Mouse (Mus musculus) embryonic facial prominence, embryonic 14.5 days (tissue): ENCODE measurements around the gene Suox. TPM values are rescaled to one million over a fixed set of nuclear protein-coding genes. Genes with fewer than 3 reads are reported as not detected.
"Not testable (repeated sequence)": the region's sequence is repeated elsewhere in the genome, so short reads cannot be mapped to it uniquely, and the experiment has no call there.

Source experiments
- ATAC-seq: fragments of 200-750 bp; cut with Nextera tagmentation; 2 replicates; pipeline ENCODE4 v1.8.0; 2017; ENCODE audit warnings: low read depth, moderate number of reproducible peaks, moderate TSS enrichment
- DNase-seq: peaks from one replicate; pipeline ENCODE4 v3.0.0-alpha.2; 2015; ENCODE audit warnings: low spot score
- H3K27ac ChIP-seq: fragments of 300-500 bp; sonication (generic); replicated peaks from 2 replicates; pipeline ENCODE4 v1.5.1; 2014; ENCODE audit warnings: low read depth, mild to moderate bottlenecking, low read length, moderate library complexity
- H3K27me3 ChIP-seq: fragments of 300-500 bp; sonication (generic); replicated peaks from 2 replicates; pipeline ENCODE4 v1.6.1; 2014; ENCODE audit warnings: low read length; ENCODE audit not compliant: control insufficient read depth, insufficient read depth
- H3K36me3 ChIP-seq: fragments of 300-500 bp; sonication (generic); 2 replicates; pipeline ENCODE4 v1.6.1; 2014; ENCODE audit warnings: low read length, mixed read lengths; ENCODE audit not compliant: control insufficient read depth, insufficient read depth
- H3K4me1 ChIP-seq: fragments of 300-500 bp; sonication (generic); 2 replicates; pipeline ENCODE4 v1.6.1; 2014; ENCODE audit warnings: antibody characterized with exemption, low read length; ENCODE audit not compliant: control insufficient read depth, insufficient read depth
- H3K4me2 ChIP-seq: fragments of 300-500 bp; sonication (generic); 2 replicates; pipeline ENCODE4 v1.6.1; 2014; ENCODE audit warnings: low read depth, mild to moderate bottlenecking, low read length, moderate library complexity, mixed read lengths
- H3K4me3 ChIP-seq: fragments of 300-500 bp; sonication (generic); 2 replicates; pipeline ENCODE4 v1.5.1; 2014; ENCODE audit warnings: low read depth, mild to moderate bottlenecking, low read length
- H3K9ac ChIP-seq: fragments of 300-500 bp; sonication (generic); 2 replicates; pipeline ENCODE4 v1.6.1; 2014; ENCODE audit warnings: low read depth, mild to moderate bottlenecking, low read length, moderate library complexity, mixed read lengths
- H3K9me3 ChIP-seq: fragments of 300-500 bp; sonication (generic); 2 replicates; pipeline ENCODE4 v1.6.1; 2016; ENCODE audit warnings: low read length; ENCODE audit not compliant: control insufficient read depth
- WGBS: fragments of 180-500 bp; shearing (Covaris S2); extraction: QIAGEN DNeasy Blood & Tissue Kit; methylation state at CpG from one replicate; pipeline ENCODE4 v1.1.7; 2014; 5-methylcytosine and 5-hydroxymethylcytosine counted together
- polyA plus RNA-seq: library from polyadenylated mRNA; unstranded; fragments of >200 nt; fragmentation: Nextera tagmentation; extraction: Ambion mirVana; gene quantifications from 2 replicates; pipeline ENCODE4 v1.2.1, GENCODE M21; 2014

The Suox gene
- polyA plus RNA-seq, 1 experiment from 2014 or later = 11.1 TPM

DNA sequence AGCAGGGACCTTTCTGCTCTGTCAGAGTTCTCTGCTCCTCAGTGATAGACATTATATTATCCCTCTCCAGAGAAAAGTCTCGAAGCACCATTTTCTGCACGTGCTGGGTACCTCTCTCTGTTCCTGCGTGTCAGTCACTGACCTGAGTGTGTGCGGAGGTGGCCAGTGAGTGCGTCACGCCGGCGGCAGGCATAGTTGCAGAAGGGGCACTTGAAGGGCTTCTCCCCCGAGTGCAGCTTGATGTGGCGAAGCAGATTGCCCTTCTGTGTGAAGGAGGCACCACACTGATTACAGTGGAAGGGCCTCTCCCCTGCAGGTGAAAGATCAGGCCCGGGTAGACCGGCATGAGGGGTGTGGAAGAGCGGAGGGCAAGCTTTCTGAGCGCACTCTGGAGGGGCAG lies 33.9 kb downstream of the Suox start:
- H3K4me1 ChIP-seq = peaks cover 6% of the 10 kb centered on the region
- no peak overlapping the region for H3K4me3 ChIP-seq
- no peak overlapping the region for H3K9ac ChIP-seq
- 89% methylated on average over 14 of the region's 14 CpGs for WGBS
- ATAC-seq (no peak), DNase-seq (no peak)
- peaks cover 38% of the 10 kb centered on the region for H3K36me3 ChIP-seq
- no peaks in the 10 kb centered on the region for H3K27me3 ChIP-seq
- H3K9me3 ChIP-seq = no peaks in the 10 kb centered on the region
- H3K4me2 ChIP-seq = no peak overlapping the region
- no peak overlapping the region for H3K27ac ChIP-seq

GRCm38 (mm10) chr10:128637011-128637410 lies 36.9 kb downstream of the Suox start:
- no peak overlapping the region for H3K9ac ChIP-seq
- DNase-seq (no peak), ATAC-seq (no peak)
- H3K4me3 ChIP-seq = no peak overlapping the region
- no peaks in the 10 kb centered on the region for H3K9me3 ChIP-seq
- H3K36me3 ChIP-seq = peaks cover 50% of the 10 kb centered on the region
- 20% methylated on average over 11 of the region's 11 CpGs for WGBS
- peak overlapping the region; percentile 20; the same call in 1 of the 2 replicates for H3K4me2 ChIP-seq
- H3K27me3 ChIP-seq = no peaks in the 10 kb centered on the region
- H3K27ac ChIP-seq = no peak overlapping the region
- no peaks in the 10 kb centered on the region for H3K4me1 ChIP-seq

DNA sequence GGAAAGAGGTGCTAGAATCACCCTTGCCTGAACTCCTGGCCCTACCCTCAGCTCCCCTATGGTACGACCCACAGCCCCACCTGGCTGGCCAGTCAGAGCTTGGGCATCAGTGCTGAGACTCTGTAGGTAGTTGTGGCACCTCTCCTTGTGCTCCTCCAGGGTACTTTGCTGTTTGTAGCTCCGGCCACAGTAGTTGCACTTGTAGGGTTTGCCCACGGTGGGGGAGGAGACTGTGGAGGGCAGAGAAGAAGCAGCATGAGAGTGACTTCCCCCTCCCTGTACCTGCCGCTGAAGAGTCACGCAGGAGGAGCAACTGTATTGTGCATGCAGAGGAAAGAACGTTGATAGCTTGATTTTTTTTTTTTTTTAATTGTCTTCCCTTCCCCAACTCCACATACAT lies 37.3 kb downstream of the Suox start:
- H3K9me3 ChIP-seq = no peaks in the 10 kb centered on the region
- no peaks in the 10 kb centered on the region for H3K27me3 ChIP-seq
- peak overlapping the region; percentile 20; the same call in 1 of the 2 replicates for H3K4me2 ChIP-seq
- 56% methylated on average over 6 of the region's 6 CpGs for WGBS
- H3K27ac ChIP-seq = no peak overlapping the region
- peaks cover 50% of the 10 kb centered on the region for H3K36me3 ChIP-seq
- no peaks in the 10 kb centered on the region for H3K4me1 ChIP-seq
- no peak overlapping the region for H3K4me3 ChIP-seq
- H3K9ac ChIP-seq = no peak overlapping the region
- DNase-seq (no peak), ATAC-seq (no peak)

DNA sequence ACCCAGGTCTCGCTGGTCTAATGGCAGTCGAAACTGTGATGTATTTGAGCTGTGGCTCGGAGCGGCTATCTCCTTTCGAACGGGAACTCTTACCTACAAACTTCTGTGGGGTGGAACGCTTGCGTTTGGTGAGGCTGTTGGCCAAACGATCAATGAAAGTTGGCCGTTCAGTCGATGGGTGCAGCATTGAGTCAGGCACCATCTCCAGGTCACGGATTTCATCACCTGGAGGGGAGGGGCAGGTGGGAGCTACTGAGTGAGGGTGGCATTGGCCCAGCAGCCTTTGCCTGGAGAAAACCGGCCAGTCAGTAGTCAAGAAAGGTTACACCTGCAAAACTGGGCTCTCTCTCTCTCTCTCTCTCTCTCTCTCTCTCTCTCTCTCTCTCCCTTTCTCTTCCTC lies 38.2 kb downstream of the Suox start:
- no peak overlapping the region for H3K9ac ChIP-seq
- H3K4me2 ChIP-seq = no peak overlapping the region
- WGBS = 96% methylated on average over 13 of the region's 13 CpGs
- H3K4me3 ChIP-seq = no peak overlapping the region
- no peak for ATAC-seq
- no peak overlapping the region for H3K27ac ChIP-seq
- no peaks in the 10 kb centered on the region for H3K9me3 ChIP-seq
- no peak for DNase-seq
- no peaks in the 10 kb centered on the region for H3K27me3 ChIP-seq
- H3K36me3 ChIP-seq = peaks cover 47% of the 10 kb centered on the region
- no peaks in the 10 kb centered on the region for H3K4me1 ChIP-seq

- Histone ChIP-seq H3K9me3 (no peaks in the 10 kb centered on the region), H3K27me3 (no peaks in the 10 kb centered on the region), H3K27ac (no peak overlapping the region), H3K9ac (no peak overlapping the region), H3K4me3 (no peak overlapping the region), H3K4me1 (no peaks in the 10 kb centered on the region), H3K4me2 (no peak overlapping the region), H3K36me3 (peaks cover 28% of the 10 kb centered on the region)
- 22% methylated on average over 6 of the region's 6 CpGs for WGBS
- DNase-seq (no peak), ATAC-seq (no peak)
Measured at GRCm38 (mm10) chr10:128631571-128631970, 42.3 kb downstream of the Suox start.

DNA sequence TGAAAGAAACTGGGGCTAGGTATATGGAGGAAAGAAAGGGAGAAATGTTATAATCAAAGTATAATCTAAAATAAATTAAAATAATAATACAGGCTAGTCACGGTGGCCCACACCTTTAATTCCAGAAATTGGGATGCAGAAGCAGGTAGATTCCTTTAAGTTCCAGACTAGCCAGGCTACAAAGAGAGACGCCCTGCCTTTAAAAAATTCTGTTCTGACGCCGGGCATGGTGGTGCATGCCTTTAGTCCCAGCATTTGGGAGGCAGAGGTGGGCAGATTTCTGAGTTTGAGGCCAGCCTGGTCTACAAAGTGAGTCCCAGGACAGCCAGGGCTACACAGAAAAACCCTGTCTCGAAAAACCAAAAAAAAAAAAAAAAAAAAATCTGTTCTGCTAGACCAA lies 43.6 kb downstream of the Suox start:
- peaks cover 19% of the 10 kb centered on the region for H3K36me3 ChIP-seq
- H3K27me3 ChIP-seq, H3K4me2 ChIP-seq, H3K4me1 ChIP-seq, H3K9me3 ChIP-seq, H3K27ac ChIP-seq, DNase-seq, ATAC-seq, H3K4me3 ChIP-seq, H3K9ac ChIP-seq: not testable (repeated sequence)
- 71% methylated on average over 5 of the region's 5 CpGs for WGBS

- no peak overlapping the region for H3K27ac ChIP-seq
- no peaks in the 10 kb centered on the region for H3K9me3 ChIP-seq
- DNase-seq = no peak
- H3K27me3 ChIP-seq = no peaks in the 10 kb centered on the region
- no peak overlapping the region for H3K4me2 ChIP-seq
- 64% methylated on average over 2 of the region's 2 CpGs for WGBS
- no peak overlapping the region for H3K9ac ChIP-seq
- H3K4me3 ChIP-seq = no peak overlapping the region
- H3K36me3 ChIP-seq = peaks cover 18% of the 10 kb centered on the region
- no peak for ATAC-seq
- H3K4me1 ChIP-seq = peaks cover 6% of the 10 kb centered on the region; the same call in 1 of the 2 replicates
Measured at GRCm38 (mm10) chr10:128629746-128630145, 44.1 kb downstream of the Suox start.

- 79% methylated on average over 10 of the region's 10 CpGs for whole genome bisulfite sequencing
- no peak overlapping the region for H3K27ac ChIP-seq
- no peaks in the 10 kb centered on the region for H3K27me3 ChIP-seq
- H3K4me1 ChIP-seq = peaks cover 6% of the 10 kb centered on the region; the same call in 1 of the 2 replicates
- no peaks in the 10 kb centered on the region for H3K9me3 ChIP-seq
- no peak overlapping the region for H3K4me3 ChIP-seq
- H3K4me2 ChIP-seq = no peak overlapping the region
- ATAC-seq = no peak
- no peak overlapping the region for H3K9ac ChIP-seq
- peaks cover 29% of the 10 kb centered on the region for H3K36me3 ChIP-seq
- DNase-seq = no peak
Measured at GRCm38 (mm10) chr10:128627398-128628317, 46.2 kb downstream of the Suox start.
